Mouse (Mus musculus) hindbrain, postnatal 0 days (tissue): ENCODE data around the gene Gm9508. TPM values are rescaled to one million over a fixed set of nuclear protein-coding genes. Genes with fewer than 3 reads are reported as not detected.

Experiments
- ATAC-seq: fragments of 200-750 bp; cut with Nextera tagmentation; 2 replicates; pipeline ENCODE4 v1.8.0; 2017; ENCODE audit warnings: mild to moderate bottlenecking, moderate TSS enrichment, moderate library complexity
- DNase-seq: peaks from one replicate; pipeline ENCODE4 v3.0.0-alpha.2; 2015; ENCODE audit warnings: low spot score
- H3K27ac ChIP-seq: fragments of 300-500 bp; sonication (generic); 2 replicates; pipeline ENCODE4 v1.5.1; 2014; ENCODE audit warnings: mild to moderate bottlenecking
- H3K27me3 ChIP-seq: fragments of 300-500 bp; sonication (generic); 2 replicates; pipeline ENCODE4 v1.6.1; 2014; ENCODE audit warnings: low read length, mixed read lengths; ENCODE audit not compliant: insufficient read depth
- H3K36me3 ChIP-seq: fragments of 300-500 bp; sonication (generic); 2 replicates; pipeline ENCODE4 v1.6.1; 2014; ENCODE audit warnings: low read length, mixed read lengths; ENCODE audit not compliant: insufficient read depth
- H3K4me1 ChIP-seq: fragments of 300-500 bp; sonication (generic); 2 replicates; pipeline ENCODE4 v1.6.1; 2014; ENCODE audit warnings: antibody characterized with exemption, low read length, mixed read lengths; ENCODE audit not compliant: insufficient read depth
- H3K4me2 ChIP-seq: fragments of 300-500 bp; sonication (generic); 2 replicates; pipeline ENCODE4 v1.6.1; 2014; ENCODE audit warnings: low read depth, mild to moderate bottlenecking, low read length, moderate library complexity, mixed read lengths
- H3K4me3 ChIP-seq: fragments of 300-500 bp; sonication (generic); 2 replicates; pipeline ENCODE4 v1.5.1; 2014; ENCODE audit warnings: low read length
- H3K9ac ChIP-seq: fragments of 300-500 bp; sonication (generic); replicated peaks from 2 replicates; pipeline ENCODE4 v1.6.1; 2014; ENCODE audit warnings: mild to moderate bottlenecking, low read length, moderate library complexity, mixed read lengths
- H3K9me3 ChIP-seq: fragments of 300-500 bp; sonication (generic); 2 replicates; pipeline ENCODE4 v1.6.1; 2016; ENCODE audit warnings: low read length, mixed read lengths
- CTCF ChIP-seq: IDR thresholded peaks from 2 replicates; pipeline ENCODE4 v1.5.1; 2016; ENCODE audit warnings: antibody characterized with exemption, control low read depth, low read depth
- WGBS: fragments of 180-500 bp; shearing (Covaris S2); extraction: QIAGEN DNeasy Blood & Tissue Kit; methylation state at CpG from one replicate; pipeline ENCODE4 v1.1.7; 2014; 5-methylcytosine and 5-hydroxymethylcytosine counted together
- polyA plus RNA-seq: library from polyadenylated mRNA; unstranded; fragments of >200 nt; fragmentation: Nextera tagmentation; extraction: Ambion mirVana; gene quantifications from 2 replicates; pipeline ENCODE4 v1.2.1, GENCODE M21; 2015
- total RNA-seq: library from RNA; depleted of rRNA; stranded (reverse); fragments of >200 nt; gene quantifications from 2 replicates; pipeline ENCODE4 v1.2.3, GENCODE M21; 2014

Gm9508 gene
- total and polyA plus RNA-seq, 2 experiments from 2014 or later: not detected

- Histone ChIP-seq H3K9me3 (no peaks in the 10 kb centered on the region), H3K27me3 (no peaks in the 10 kb centered on the region; the same call in 1 of the 2 replicates), H3K36me3 (no peaks in the 10 kb centered on the region), H3K9ac (no peak overlapping the region), H3K4me1 (no peaks in the 10 kb centered on the region), H3K4me3 (no peak overlapping the region), H3K4me2 (no peak overlapping the region), H3K27ac (no peak overlapping the region)
- no peak for DNase-seq
- TF ChIP-seq CTCF: no peak
- WGBS: 76% methylated on average over 4 of the region's 4 CpGs
- no peak for ATAC-seq
Measured at GRCm38 (mm10) chr10:77670710-77671109, 26.3 kb downstream of the Gm9508 start.

DNA sequence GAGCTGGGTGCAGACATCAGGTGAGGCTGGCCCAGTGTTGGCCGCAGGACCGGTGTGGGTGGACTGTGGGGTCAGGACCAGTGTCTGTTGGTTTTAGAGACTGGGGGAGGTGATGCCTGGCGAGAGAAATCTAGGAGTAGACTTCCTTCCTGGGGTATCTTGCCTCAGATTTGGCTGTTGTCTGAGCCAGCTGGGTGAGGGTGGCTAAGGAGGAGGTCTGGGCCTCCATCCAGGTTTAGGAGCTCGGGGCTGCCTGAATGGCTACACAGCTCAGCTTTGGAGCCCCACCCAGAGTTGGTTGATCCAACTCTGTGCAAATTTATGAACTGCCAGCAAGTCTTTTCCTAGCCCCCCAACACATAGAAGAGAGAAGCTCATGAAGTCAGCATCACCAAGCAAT, 29.6 kb downstream of the Gm9508 start:
- DNase-seq (no peak), ATAC-seq (no peak)
- 68% methylated on average over 4 of the region's 4 CpGs for whole genome bisulfite sequencing
- Histone ChIP-seq H3K4me2 (no peak overlapping the region), H3K36me3 (no peaks in the 10 kb centered on the region), H3K27me3 (no peaks in the 10 kb centered on the region), H3K27ac (no peak overlapping the region), H3K4me1 (no peaks in the 10 kb centered on the region), H3K9me3 (no peaks in the 10 kb centered on the region), H3K4me3 (no peak overlapping the region), H3K9ac (no peak overlapping the region)
- TF ChIP-seq CTCF: no peak

DNA sequence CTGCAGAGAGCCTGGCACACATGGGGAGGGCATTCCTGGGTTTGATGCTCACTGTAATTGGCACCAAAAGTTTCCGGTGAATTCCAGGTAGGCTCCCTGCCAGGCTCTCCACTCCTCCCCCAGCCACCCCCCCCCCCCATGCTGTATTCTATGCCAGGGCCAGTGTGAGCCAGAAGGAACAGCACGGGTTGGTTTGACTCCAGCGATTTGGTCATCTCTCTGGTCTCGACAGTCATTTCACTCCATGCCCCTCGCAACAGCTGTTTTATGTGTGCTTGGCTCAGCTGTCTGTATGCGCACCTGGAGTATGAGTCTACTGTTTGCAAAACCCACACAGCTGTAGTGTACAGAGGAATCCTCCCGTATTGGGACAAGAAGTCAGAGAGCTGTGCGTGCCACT, 30.7 kb downstream of the Gm9508 start:
- Histone ChIP-seq H3K27me3 (no peaks in the 10 kb centered on the region), H3K9me3 (no peaks in the 10 kb centered on the region), H3K4me1 (no peaks in the 10 kb centered on the region), H3K9ac (no peak overlapping the region), H3K36me3 (no peaks in the 10 kb centered on the region), H3K27ac (no peak overlapping the region), H3K4me3 (no peak overlapping the region), H3K4me2 (no peak overlapping the region)
- peak; percentile 46; the same call in 1 of the 2 replicates for ATAC-seq
- peak; percentile 27 for DNase-seq
- TF ChIP-seq CTCF: no peak
- WGBS: 62% methylated on average over 8 of the region's 8 CpGs

GRCm38 (mm10) chr10:77663949-77664665, 32.9 kb downstream of the Gm9508 start:
- WGBS: 63% methylated on average over 43 of the region's 43 CpGs
- DNase-seq (no peak), ATAC-seq (peak; percentile 24; the same call in 1 of the 2 replicates)

DNA sequence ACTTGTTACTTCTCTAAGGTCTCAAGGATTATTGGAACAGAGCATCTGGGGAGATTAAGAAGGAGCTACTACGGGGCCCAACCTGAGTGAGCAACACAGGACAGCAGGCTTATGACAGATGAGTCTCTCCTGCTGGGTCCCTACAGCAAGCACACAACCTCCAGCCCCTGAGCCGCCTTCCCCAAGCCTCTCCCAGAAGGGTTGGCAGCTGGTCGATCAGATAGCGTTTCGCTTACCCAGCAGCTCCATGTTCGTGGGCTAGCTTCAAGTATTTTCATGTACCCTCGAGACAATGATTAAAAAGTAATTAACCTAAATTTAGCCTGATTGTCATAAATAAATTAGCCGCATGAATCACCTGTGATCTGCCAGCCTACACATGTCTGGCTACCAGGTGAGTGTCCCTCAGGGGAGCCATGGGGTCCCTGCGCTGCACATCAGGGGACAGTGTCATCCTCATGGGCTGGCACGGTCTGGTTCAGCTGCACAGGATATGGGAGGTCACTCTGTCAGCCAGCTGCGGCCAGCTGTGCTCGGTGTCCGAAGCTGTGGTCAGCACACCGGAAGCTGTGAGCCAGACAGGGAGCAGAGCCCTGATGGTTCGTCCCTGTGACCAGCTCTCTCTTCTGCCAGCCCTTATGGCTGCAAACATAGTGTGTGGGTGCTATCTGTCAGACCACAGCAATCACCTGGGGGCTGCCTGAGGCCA, 38.6 kb downstream of the Gm9508 start:
- Histone ChIP-seq H3K4me3 (no peak overlapping the region), H3K4me2 (no peak overlapping the region), H3K9ac (no peak overlapping the region), H3K9me3 (no peaks in the 10 kb centered on the region), H3K4me1 (no peaks in the 10 kb centered on the region), H3K27ac (no peak overlapping the region), H3K36me3 (no peaks in the 10 kb centered on the region), H3K27me3 (no peaks in the 10 kb centered on the region)
- WGBS: 65% methylated on average over 15 of the region's 15 CpGs
- no peak for TF ChIP-seq CTCF
- DNase-seq: no peak
- peak; percentile 27; the same call in 1 of the 2 replicates for ATAC-seq

More at GRCm38 (mm10) chr10:77663949-77664665, 32.9 kb downstream of the Gm9508 start:
- no peak overlapping the region for H3K9ac ChIP-seq
- H3K4me1 ChIP-seq: no peaks in the 10 kb centered on the region
- TF ChIP-seq CTCF: no peak
- H3K4me2 ChIP-seq: no peak overlapping the region
- no peaks in the 10 kb centered on the region for H3K9me3 ChIP-seq
- H3K4me3 ChIP-seq: no peak overlapping the region
- no peaks in the 10 kb centered on the region for H3K36me3 ChIP-seq
- no peak overlapping the region for H3K27ac ChIP-seq
- no peaks in the 10 kb centered on the region for H3K27me3 ChIP-seq

GRCm38 (mm10) chr10:77652046-77652445, 45.0 kb downstream of the Gm9508 start:
- no peak overlapping the region for H3K4me3 ChIP-seq
- H3K27ac ChIP-seq: no peak overlapping the region
- H3K4me2 ChIP-seq: no peak overlapping the region
- H3K9ac ChIP-seq: no peak overlapping the region
- 0 out of 2 replicates have a peak, but pooled peaks have one; percentile 9 for TF ChIP-seq CTCF
- H3K4me1 ChIP-seq: 0 out of 2 replicates have a peak, but pooled peaks cover 7% of the 10 kb centered on the region
- 80% methylated on average over 9 of the region's 9 CpGs for WGBS
- H3K36me3 ChIP-seq: no peaks in the 10 kb centered on the region
- no peak for ATAC-seq
- H3K9me3 ChIP-seq: no peaks in the 10 kb centered on the region
- no peaks in the 10 kb centered on the region for H3K27me3 ChIP-seq
- DNase-seq: no peak
